Mouse (Mus musculus): ENCODE data around the gene Stx5a.

GRCm38 (mm10) chr19:8735389-8736159 lies 5.6 kb upstream of the Stx5a start, which contains the start of gene Wdr74:
- TF ChIP-seq CTCF (IDR thresholded peaks at IDR 0.05) (no peak), EP300 (IDR thresholded peaks at IDR 0.05) (no peak)

Measured in lung, postnatal 0 days (tissue).